Mouse (Mus musculus): Measurements from ENCODE around the gene Polr3h.

- TF ChIP-seq CTCF (conservative IDR thresholded peaks at IDR 0.05 in 1 of 2, IDR thresholded peaks at IDR 0.05 in 1 of 2; ENCODE audit: low read depth in 2 of 2, low read length in 2 of 2) (no peak), RCOR1 (conservative IDR thresholded peaks at IDR 0.05; ENCODE audit: low read depth, low read length) (no peak), SIN3A (IDR thresholded peaks at IDR 0.05; ENCODE audit: low read length) (no peak), POLR2AphosphoS2 (IDR thresholded peaks at IDR 0.05; ENCODE audit: low read depth, low read length) (no peak)
Measured at GRCm38 (mm10) chr15:81924933-81925332, 1.1 kb downstream of the Polr3h start.

Data from CH12.LX (cell line).